Mouse (Mus musculus) limb, embryonic 12.5 days (tissue): ENCODE data around the gene Grm2. TPM values are rescaled to one million over a fixed set of nuclear protein-coding genes. Genes with fewer than 3 reads are reported as not detected.

ENCODE experiments used
- ATAC-seq: fragments of 200-750 bp; cut with Nextera tagmentation; 2 replicates; pipeline ENCODE4 v1.8.0; 2017; ENCODE audit warnings: low read depth, moderate TSS enrichment; ENCODE audit not compliant: insufficient number of reproducible peaks, insufficient read depth, low FRiP score, low TSS enrichment
- H3K27ac ChIP-seq: fragments of 300-500 bp; sonication (generic); 2 replicates; pipeline ENCODE4 v1.5.1; 2016; ENCODE audit warnings: mild to moderate bottlenecking, moderate library complexity
- H3K27me3 ChIP-seq: fragments of 300-500 bp; sonication (generic); 2 replicates; pipeline ENCODE4 v1.6.1; 2016; ENCODE audit warnings: mild to moderate bottlenecking, moderate library complexity
- H3K36me3 ChIP-seq: fragments of 300-500 bp; sonication (generic); 2 replicates; pipeline ENCODE4 v1.6.1; 2016; ENCODE audit warnings: mild to moderate bottlenecking, moderate library complexity
- H3K4me1 ChIP-seq: fragments of 300-500 bp; sonication (generic); replicated peaks from 2 replicates; pipeline ENCODE4 v1.6.1; 2016
- H3K4me2 ChIP-seq: fragments of 300-500 bp; sonication (generic); 2 replicates; pipeline ENCODE4 v1.6.1; 2016; ENCODE audit warnings: mild to moderate bottlenecking, moderate library complexity
- H3K4me3 ChIP-seq: fragments of 300-500 bp; sonication (generic); replicated peaks from 2 replicates; pipeline ENCODE4 v1.5.1; 2016; ENCODE audit warnings: mild to moderate bottlenecking
- H3K9ac ChIP-seq: fragments of 300-500 bp; sonication (generic); replicated peaks from 2 replicates; pipeline ENCODE4 v1.6.1; 2016; ENCODE audit warnings: mild to moderate bottlenecking, moderate library complexity
- H3K9me3 ChIP-seq: fragments of 300-500 bp; sonication (generic); 2 replicates; pipeline ENCODE4 v1.6.1; 2016; ENCODE audit warnings: mild to moderate bottlenecking, moderate library complexity
- WGBS: fragments of 180-500 bp; shearing (Covaris S2); methylation state at CpG from one replicate; pipeline ENCODE4 v1.1.7; 2016; 5-methylcytosine and 5-hydroxymethylcytosine counted together
- polyA plus RNA-seq: library from polyadenylated mRNA; unstranded; fragments of >200 nt; fragmentation: Nextera tagmentation; extraction: Ambion mirVana; gene quantifications from 2 replicates; pipeline ENCODE4 v1.2.1, GENCODE M21; 2016

Gene Grm2
- not detected in 2 replicates for polyA plus RNA-seq

DNA sequence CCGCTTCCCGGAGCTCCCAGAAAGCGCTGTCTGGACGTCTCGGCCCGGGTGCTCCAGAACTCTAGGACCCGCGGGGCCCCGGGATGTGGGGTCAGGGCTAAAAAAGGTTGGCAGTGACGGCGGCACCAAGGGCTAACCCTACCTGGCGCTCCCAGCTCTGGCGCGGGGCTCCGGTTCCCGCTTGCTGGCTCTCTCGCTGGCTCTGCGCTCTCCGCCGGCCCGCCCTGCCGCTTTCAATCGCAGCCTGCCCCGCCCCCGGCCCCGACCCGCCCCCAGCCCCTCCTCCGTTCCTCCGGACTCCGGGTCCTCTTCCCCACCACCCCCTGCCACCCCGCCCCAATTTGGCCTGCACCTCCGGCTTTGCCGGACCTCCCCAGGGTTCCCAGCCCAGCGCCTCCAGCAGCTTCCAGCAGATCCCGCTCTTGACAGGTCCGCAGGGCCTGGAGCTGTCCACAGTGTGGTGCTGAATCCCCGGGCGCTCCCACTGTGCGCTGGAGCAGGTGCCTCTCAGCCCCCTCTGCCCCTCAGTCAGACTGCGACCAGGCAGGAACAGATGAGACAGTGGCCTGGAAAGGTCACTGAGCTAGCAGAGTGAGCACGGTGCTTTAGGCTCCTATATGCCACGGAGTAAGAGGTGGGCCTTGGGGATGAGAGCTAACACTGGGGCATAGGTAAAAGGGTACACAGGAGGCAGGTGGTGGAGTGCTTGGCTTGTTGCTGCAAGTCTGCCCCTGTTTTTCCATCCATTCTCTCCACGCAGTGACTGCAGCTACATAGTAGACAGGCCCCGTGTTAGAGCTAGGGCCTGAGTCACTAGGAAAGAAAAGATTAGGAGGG, at the start of gene Grm2:
Grm2 (minus strand) TSS at position 199 of the 837 bp plus-strand sequence.
- Histone ChIP-seq H3K4me3 (peak within 1 kb of the TSS; percentile 34), H3K4me2 (peak within 1 kb of the TSS; percentile 64), H3K36me3 (peaks cover 33% of the 10 kb centered on the region), H3K9ac (0 out of 2 replicates have a peak within 1 kb of the TSS, but pooled peaks have one; percentile 18), H3K27me3 (peaks cover 51% of the 10 kb centered on the region), H3K27ac (no peak within 1 kb of the TSS), H3K9me3 (no peaks in the 10 kb centered on the region), H3K4me1 (peaks cover 8% of the 10 kb centered on the region)
- 2% methylated on average over 36 of the region's 44 CpGs for WGBS
- ATAC-seq, result peak; percentile 84; the same call in 1 of the 2 replicates

GRCm38 (mm10) chr9:106692973-106693481, 37.1 kb upstream of the Grm2 start:
- H3K9me3 ChIP-seq, result no peaks in the 10 kb centered on the region
- H3K4me2 ChIP-seq, result no peak overlapping the region
- peaks cover 65% of the 10 kb centered on the region for H3K36me3 ChIP-seq
- H3K27me3 ChIP-seq, result no peaks in the 10 kb centered on the region
- WGBS, result 94% methylated on average over 11 of the region's 11 CpGs
- no peaks in the 10 kb centered on the region for H3K4me1 ChIP-seq
- H3K27ac ChIP-seq, result no peak overlapping the region
- ATAC-seq, result no peak
- no peak overlapping the region for H3K4me3 ChIP-seq
- H3K9ac ChIP-seq, result no peak overlapping the region

- no peak overlapping the region for H3K4me2 ChIP-seq
- 81% methylated on average over 8 of the region's 8 CpGs for WGBS
- no peak overlapping the region for H3K27ac ChIP-seq
- no peaks in the 10 kb centered on the region for H3K27me3 ChIP-seq
- no peak overlapping the region for H3K9ac ChIP-seq
- peaks cover 25% of the 10 kb centered on the region for H3K4me1 ChIP-seq
- H3K9me3 ChIP-seq, result no peaks in the 10 kb centered on the region
- no peak overlapping the region for H3K4me3 ChIP-seq
- peaks cover 31% of the 10 kb centered on the region for H3K36me3 ChIP-seq
- ATAC-seq, result no peak
Measured at GRCm38 (mm10) chr9:106688834-106689233, 33.0 kb upstream of the Grm2 start.

DNA sequence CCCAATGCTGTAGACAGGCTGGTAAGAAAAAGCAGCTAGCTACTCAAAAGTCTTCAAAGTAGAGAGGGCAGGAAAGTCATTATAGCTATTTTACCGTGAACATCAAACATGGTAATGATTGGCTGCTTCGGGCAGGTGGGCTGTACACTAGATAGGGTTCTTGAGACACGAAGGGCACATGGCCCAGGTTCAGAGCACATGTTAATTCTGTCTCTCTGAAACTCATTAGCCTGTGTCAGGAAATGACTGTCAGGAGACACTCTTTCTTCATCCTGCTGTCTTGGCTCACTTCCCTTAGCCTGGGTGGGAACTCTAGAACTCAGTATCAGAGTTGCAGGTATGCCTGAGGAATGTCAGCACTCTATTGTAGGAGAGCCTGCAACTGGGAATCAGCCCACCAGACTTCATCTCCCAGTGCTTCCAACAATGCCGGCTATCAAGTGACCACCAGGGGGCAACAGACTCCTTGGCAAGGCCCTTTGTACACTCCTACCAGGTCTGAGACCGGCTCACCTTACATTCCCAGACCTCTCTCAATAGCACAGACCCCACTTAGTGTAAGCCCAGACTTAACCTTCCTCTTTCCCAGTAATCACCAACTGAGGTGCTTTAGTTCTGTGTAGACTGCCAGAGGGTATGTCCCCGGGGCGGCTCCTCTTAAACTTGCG, 31.2 kb upstream of the Grm2 start:
- Histone ChIP-seq H3K9ac (no peak overlapping the region), H3K4me3 (no peak overlapping the region)

GRCm38 (mm10) chr9:106685249-106686101, 29.6 kb upstream of the Grm2 start, which contains the start of gene Tex264:
Gene Tex264 (minus strand): TSS chr9:106685927.
- Histone ChIP-seq H3K4me1 (peaks cover 25% of the 10 kb centered on the region), H3K4me3 (peak within 1 kb of the TSS; percentile 87), H3K9me3 (no peaks in the 10 kb centered on the region), H3K4me2 (peak within 1 kb of the TSS; percentile 89), H3K36me3 (peaks cover 28% of the 10 kb centered on the region), H3K9ac (peak within 1 kb of the TSS; percentile 83), H3K27me3 (no peaks in the 10 kb centered on the region), H3K27ac (peak within 1 kb of the TSS; percentile 90)
- peak; percentile 88 for ATAC-seq
- under 1% methylated on average over 83 of the region's 86 CpGs for WGBS

More for the DNA sequence above, 31.2 kb upstream of the Grm2 start:
- ATAC-seq, result peak; percentile 80
- Histone ChIP-seq H3K36me3 (peaks cover 20% of the 10 kb centered on the region), H3K4me2 (peak overlapping the region; percentile 34), H3K27ac (no peak overlapping the region), H3K4me1 (peaks cover 25% of the 10 kb centered on the region), H3K27me3 (no peaks in the 10 kb centered on the region), H3K9me3 (no peaks in the 10 kb centered on the region)
- WGBS, result 27% methylated on average over 8 of the region's 8 CpGs

DNA sequence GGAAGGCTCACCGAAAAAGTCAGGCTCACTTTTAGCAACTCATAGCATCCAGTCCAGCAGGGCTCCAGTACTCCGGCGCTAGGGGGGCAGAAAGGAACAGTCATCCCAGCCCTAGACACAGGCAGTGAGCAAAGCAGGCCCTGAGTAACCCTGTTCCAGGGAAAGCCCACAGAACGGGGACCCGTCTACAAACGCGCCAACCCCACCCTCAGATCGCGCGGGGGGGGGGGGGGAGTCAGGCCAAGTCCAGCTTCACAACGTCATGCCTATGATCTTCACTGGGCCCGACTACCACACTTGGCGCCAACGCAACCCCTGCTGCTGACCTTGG, 29.0 kb upstream of the Grm2 start:
- H3K4me2 ChIP-seq, result peak overlapping the region; percentile 89
- H3K9me3 ChIP-seq, result no peaks in the 10 kb centered on the region
- no peaks in the 10 kb centered on the region for H3K27me3 ChIP-seq
- peaks cover 25% of the 10 kb centered on the region for H3K4me1 ChIP-seq
- H3K27ac ChIP-seq, result peak overlapping the region; percentile 90
- peak overlapping the region; percentile 83 for H3K9ac ChIP-seq
- no peak for ATAC-seq
- H3K36me3 ChIP-seq, result peaks cover 33% of the 10 kb centered on the region
- H3K4me3 ChIP-seq, result peak overlapping the region; percentile 87
- 10% methylated on average over 9 of the region's 14 CpGs for WGBS

DNA sequence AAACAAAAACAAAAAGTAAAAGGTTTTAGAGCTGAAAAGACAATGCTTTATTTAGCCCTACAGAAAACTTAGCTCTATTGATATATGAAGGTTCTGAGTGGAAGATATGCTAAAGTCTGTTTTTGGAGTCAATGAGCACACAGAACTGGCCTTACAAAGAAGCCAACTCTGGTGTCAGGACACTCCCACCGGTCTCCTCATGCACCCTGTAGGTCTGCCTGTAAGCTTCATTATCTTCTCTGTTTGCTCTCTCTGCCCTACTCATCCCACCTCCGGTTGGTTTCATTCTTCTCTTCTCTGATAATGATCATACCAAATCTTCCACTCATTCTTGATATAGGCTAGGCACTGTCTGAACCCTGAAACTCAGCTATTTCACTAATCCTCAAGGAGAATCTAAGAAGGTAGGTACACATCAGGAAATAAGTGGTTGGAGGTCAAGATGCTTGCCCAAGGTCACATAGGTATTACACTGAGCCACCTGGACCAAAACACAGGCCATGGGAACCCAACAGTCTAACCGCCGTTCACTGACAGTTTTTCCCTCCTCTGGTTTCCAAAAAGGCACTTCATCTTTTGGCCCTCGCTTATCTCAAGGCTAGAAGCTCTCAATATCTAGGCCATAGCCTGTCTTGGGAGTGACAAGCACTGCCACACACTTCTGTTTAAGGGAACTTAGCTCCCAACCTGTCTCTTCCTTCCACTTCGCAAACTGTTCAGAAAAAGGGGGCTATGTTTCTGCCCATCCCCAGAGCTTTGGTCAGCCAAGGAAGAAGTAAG, 28.4 kb upstream of the Grm2 start:
- Histone ChIP-seq H3K27me3 (no peaks in the 10 kb centered on the region), H3K36me3 (peaks cover 34% of the 10 kb centered on the region), H3K4me1 (peaks cover 25% of the 10 kb centered on the region), H3K9me3 (no peaks in the 10 kb centered on the region), H3K9ac (peak overlapping the region; percentile 83), H3K4me2 (peak overlapping the region; percentile 89), H3K27ac (peak overlapping the region; percentile 90; the same call in 1 of the 2 replicates), H3K4me3 (peak overlapping the region; percentile 87)
- WGBS, result 79% methylated on average over 6 of the region's 6 CpGs
- no peak for ATAC-seq

DNA sequence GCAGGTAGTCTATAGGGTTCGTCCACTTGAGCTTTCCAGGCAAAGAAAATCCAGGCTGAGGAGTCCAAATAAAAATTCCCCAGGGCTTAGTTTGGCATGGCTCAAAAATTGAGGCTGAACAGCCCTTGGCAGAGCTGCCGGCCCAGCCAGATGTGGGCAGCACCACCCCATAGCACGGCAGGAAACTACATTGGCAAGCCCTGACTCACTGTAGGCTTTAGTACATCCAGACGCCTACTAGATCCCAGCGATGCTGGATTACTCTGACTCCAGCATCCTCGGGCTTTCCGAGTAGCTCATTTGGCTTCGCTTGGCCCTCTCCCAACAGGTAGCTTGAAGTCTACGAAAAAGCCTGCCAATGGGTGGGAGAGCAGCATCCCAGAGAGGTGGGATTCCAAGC, 25.1 kb upstream of the Grm2 start:
- no peak overlapping the region for H3K4me2 ChIP-seq
- peaks cover 55% of the 10 kb centered on the region for H3K36me3 ChIP-seq
- H3K4me3 ChIP-seq, result no peak overlapping the region
- ATAC-seq, result no peak
- H3K27me3 ChIP-seq, result no peaks in the 10 kb centered on the region
- no peak overlapping the region for H3K9ac ChIP-seq
- no peak overlapping the region for H3K27ac ChIP-seq
- peaks cover 12% of the 10 kb centered on the region for H3K4me1 ChIP-seq
- 87% methylated on average over 9 of the region's 9 CpGs for whole genome bisulfite sequencing
- H3K9me3 ChIP-seq, result no peaks in the 10 kb centered on the region

DNA sequence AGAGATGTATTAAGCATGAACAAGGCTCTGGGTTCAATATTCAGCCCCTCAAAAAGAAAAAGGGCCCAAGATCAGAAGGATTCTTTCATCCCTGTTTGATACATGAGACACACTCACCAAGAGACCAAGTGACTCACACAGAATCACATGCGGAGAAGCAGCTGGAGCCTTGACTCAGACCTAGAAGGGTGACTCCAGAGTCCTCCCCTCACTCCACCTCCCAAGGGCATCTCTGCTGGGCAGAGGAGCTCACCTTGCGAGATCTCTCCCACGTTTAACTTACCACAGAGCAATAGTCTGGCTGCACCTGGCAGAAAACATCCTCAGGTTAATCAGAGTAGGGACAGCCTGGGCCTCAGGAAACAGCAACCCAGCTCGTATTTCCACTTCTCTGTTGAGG, 22.4 kb upstream of the Grm2 start:
- no peak for ATAC-seq
- WGBS, result 79% methylated on average over 4 of the region's 4 CpGs

GRCm38 (mm10) chr9:106677702-106678101, 21.8 kb upstream of the Grm2 start:
- H3K36me3 ChIP-seq, result peaks cover 67% of the 10 kb centered on the region
- no peaks in the 10 kb centered on the region for H3K4me1 ChIP-seq
- no peaks in the 10 kb centered on the region for H3K9me3 ChIP-seq
- H3K9ac ChIP-seq, result no peak overlapping the region
- no peak overlapping the region for H3K4me3 ChIP-seq
- H3K4me2 ChIP-seq, result no peak overlapping the region
- H3K27me3 ChIP-seq, result no peaks in the 10 kb centered on the region
- WGBS, result 81% methylated on average over 5 of the region's 5 CpGs
- ATAC-seq, result no peak
- H3K27ac ChIP-seq, result no peak overlapping the region

More for the DNA sequence above, 22.4 kb upstream of the Grm2 start:
- no peak overlapping the region for H3K9ac ChIP-seq
- no peak overlapping the region for H3K4me2 ChIP-seq
- no peak overlapping the region for H3K4me3 ChIP-seq
- H3K36me3 ChIP-seq, result peaks cover 63% of the 10 kb centered on the region
- no peaks in the 10 kb centered on the region for H3K4me1 ChIP-seq
- H3K27ac ChIP-seq, result no peak overlapping the region
- H3K9me3 ChIP-seq, result no peaks in the 10 kb centered on the region
- H3K27me3 ChIP-seq, result no peaks in the 10 kb centered on the region
